Mouse (Mus musculus): ENCODE measurements around the gene Gm9008.
"Not testable (repeated sequence)": the region's sequence is repeated elsewhere in the genome, so short reads cannot be mapped to it uniquely, and the experiment has no call there.

Gene Gm9008

DNA sequence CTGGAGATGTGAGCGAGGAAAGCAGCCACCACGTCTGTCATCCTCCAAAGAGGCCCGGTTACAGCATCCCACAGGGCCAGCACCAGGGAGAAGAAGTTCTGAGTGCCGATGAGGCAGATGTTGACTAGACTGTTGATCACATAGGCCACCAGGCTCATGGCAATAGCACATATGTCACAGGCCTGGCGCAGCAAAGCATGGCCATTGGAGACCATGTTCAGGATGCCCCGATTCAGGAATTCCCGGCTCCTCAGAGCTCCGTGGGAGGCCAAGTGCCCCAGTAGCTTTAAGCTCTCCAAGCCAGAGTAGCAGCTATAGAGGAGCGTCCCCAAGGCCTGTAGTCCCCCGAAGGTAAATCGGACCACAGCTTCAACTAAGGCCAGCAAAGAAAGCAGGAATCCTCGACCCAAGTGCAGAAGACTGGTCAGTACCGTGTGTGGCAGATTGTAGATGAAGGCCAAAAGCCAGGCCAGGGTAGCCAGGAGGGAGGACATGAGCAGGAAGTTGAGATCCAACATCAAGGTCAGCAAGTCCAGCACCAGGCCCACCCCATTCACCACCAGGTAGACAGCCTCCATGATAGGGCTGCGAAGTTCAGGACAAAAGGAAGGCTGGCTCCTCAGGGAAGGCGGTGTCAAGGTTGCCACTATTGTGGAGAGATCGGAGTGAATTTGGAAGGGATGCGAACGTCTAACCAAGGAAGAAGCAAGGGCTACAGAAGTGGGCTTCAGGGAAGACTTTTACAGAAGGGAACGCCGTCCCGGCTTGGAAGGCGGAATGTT is at the start of gene Gm9008:
TSS of gene Gm9008 (minus strand) at position 731 of the 782 bp plus-strand sequence.
- DNase-seq (ENCODE audit: low read depth): not testable (repeated sequence)

DNA sequence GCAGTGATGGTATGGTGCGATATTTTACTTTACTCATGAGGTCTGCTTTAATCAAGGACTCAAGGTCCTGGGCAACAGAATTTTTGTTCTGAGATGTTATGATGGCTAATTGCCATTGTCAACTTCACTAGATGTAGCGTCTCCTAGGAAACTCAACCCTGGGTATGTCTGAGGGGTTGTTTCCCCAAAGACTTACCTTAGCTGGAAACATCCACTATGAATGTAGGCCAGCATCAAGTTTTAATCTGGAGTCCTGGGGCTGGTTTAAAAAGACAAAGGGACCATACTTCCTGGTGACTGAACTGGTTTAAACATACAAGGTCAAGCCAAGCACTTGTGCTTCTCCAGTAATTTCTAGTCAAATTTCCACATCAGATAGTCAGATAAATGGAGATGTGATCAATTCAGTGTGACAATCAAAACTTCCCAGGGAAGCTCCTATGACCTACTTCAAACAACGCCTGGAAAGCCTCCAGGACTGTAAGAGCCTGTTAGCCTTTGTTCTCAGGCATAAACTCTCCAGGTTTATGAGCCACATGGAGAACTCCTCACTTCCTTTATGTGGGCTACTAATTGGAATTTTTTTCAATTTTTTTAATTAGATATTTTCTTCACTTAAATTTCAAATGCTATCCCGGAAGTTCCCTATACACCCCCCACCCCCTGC is 24.5 kb upstream of the Gm9008 start:
- no peak for DNase-seq (ENCODE audit: low read depth)

- no peak for DNase-seq (ENCODE audit: low read depth)
Observed at GRCm38 (mm10) chr6:76510200-76510599, 12.6 kb upstream of the Gm9008 start.

DNA sequence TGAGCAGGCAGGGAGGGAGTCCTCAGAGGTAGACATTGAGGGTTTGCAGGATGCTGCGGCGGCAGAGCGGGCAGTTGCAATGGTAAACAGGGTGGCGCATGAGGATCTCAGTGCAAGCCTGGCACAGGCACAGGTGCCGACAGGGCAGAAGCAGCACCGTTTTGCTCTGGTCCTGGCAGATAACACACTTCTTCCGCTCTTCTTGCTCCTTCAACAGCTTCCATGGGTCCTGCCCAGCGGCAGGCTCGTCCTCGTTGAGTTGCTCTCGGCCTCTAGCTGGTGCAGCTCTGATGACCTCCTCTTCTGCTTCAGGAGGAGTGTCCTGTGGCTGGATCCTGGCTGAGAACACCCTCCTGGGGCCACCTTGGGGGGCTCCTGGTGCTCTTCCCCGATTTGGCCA is 1.2 kb downstream of the Gm9008 start:
- not testable (repeated sequence) for DNase-seq (ENCODE audit: low read depth)

- DNase-seq (ENCODE audit: low read depth): no peak
Observed at GRCm38 (mm10) chr6:76468194-76468593, 29.4 kb downstream of the Gm9008 start.

All from NIH3T3 (cell line).